Mouse (Mus musculus) stomach, postnatal 0 days (tissue): ENCODE measurements around the gene Cdh16.

Experiments
- CTCF ChIP-seq: IDR thresholded peaks from 2 replicates; pipeline ENCODE4 v1.5.1; 2016; ENCODE audit warnings: antibody characterized with exemption, low read depth, mild to moderate bottlenecking, moderate library complexity
- EP300 ChIP-seq: optimal IDR thresholded peaks from 2 replicates; pipeline ENCODE3; 2016; ENCODE audit warnings: antibody characterized with exemption

DNA sequence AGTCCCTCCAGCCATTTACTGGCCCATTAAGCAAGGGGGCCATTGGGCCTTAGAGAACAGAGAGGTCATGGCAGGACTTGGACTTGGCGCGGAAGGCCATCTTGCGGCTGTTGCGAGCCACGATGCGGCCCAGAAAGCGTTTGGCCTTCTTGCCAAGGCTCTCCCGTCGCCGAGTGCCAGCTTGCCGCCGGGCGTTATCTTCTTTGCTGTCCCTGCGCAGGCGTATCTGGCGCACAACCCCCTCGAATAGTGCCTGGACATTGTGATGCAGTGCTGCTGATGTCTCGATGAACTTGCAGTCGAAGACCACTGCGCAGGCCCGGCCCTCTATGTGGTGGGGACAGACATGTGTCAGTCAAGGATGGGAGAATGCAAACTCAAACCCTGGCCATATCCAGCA is 4.2 kb upstream of the Cdh16 start:
- TF ChIP-seq CTCF: no peak
- TF ChIP-seq EP300: no peak
